Mouse (Mus musculus) megakaryocyte, embryonic 14.5 days (primary cell): ENCODE results near the gene Treml4.

Source experiments
- FLI1 ChIP-seq: IDR thresholded peaks from 2 replicates; pipeline ENCODE4 v1.6.1; 2012; ENCODE audit warnings: low read length, inconsistent platforms, mixed read lengths
- GATA1 ChIP-seq: IDR thresholded peaks from 3 replicates; pipeline ENCODE4 v1.6.1; 2012; ENCODE audit warnings: mixed read lengths, low read length, inconsistent platforms, borderline replicate concordance

- no peak for TF ChIP-seq GATA1
- no peak for TF ChIP-seq FLI1
Measured at GRCm38 (mm10) chr17:48323236-48323635, 59.1 kb downstream of the Treml4 start.
